Mouse (Mus musculus) gastrocnemius, postnatal 4 days (tissue): ENCODE data around the gene Zc3h7a. TPM values are rescaled to one million over a fixed set of nuclear protein-coding genes. Genes with fewer than 3 reads are reported as not detected.

Experiments
- DNase-seq, 2 experiments: peaks; one replicate each; pipeline ENCODE4 v3.0.0; 2021 to 2022; ENCODE audit warnings: low spot score in 2 of 2, mixed read lengths in 2 of 2
- total RNA-seq, 2 experiments: library from RNA; stranded (reverse); gene quantifications; 2 replicates each; pipeline ENCODE4 v1.2.3; 2021

The Zc3h7a gene
- total RNA-seq, 2 experiments from 2014 or later, result 50.3 to 67.3 TPM

DNA sequence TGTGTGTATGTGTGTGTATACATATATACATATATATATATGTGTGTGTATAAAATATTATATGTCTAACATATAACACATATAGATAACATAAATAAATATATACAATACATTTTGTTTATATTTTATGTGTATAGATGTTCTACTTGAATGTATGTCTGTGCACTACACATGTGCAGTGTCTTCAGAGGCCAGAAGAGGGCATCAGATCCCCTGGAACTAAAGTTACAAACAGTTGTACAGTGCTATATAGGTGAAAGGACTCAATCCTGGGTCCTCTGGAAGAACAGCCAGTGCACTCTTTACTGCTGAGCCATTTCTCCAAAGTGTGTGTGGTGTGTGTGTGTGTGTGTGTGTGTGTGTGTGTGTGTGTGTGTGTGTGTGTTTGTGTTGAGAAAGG, 21.7 kb downstream of the Zc3h7a start:
- DNase-seq, result no peak

- DNase-seq, result peak; percentile 100
These were observed 32.3 kb downstream of the Zc3h7a start for GRCm38 (mm10) chr16:11143706-11144483.

- DNase-seq, result peak; percentile 98 to 100
These were observed 41.5 kb downstream of the Zc3h7a start, which contains the start of gene Txndc11 for GRCm38 (mm10) chr16:11134348-11135344. Txndc11 (minus strand) TSS chr16:11134650.

- peak in 1 of 2 experiments; percentile 17 for DNase-seq
These were observed 42.5 kb downstream of the Zc3h7a start for GRCm38 (mm10) chr16:11133476-11134347.

DNA sequence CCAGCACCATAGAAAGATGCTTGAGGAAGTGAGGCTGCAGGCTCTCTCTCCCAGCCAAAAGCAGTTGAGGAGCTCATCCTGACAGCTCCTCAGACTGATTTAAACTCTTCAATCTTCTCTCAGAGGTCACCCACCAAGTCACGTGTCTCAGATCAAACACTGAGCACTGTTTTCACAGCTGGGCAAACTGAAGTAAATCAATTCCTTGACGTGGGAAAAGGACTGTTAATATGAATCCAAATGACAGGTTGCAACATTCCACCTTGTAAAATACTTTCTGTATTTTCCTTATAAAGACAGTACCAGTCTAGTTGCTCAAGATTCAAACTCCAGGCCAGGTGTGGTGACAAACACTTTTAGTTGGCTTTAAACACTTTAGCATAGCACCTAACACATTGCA, 43.4 kb downstream of the Zc3h7a start:
- no peak for DNase-seq

DNA sequence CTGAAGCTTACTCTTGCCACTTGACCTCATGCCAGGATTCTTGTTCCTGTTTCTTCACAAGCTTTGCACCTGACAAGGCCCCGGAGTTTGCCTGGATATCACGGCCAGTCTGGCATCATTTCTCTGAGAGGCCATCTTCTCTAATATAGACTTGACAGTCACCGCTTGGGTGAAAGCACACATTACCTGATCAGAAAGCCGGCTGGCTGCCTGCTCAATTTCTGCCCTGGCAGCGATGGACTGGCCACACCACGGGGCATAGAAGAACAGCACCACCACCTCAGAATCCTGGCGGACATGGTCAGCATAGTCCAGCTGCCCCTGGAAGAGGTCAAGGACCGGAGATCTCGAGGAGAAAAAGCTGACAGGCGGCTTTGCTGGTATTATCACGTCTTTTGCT, 47.9 kb downstream of the Zc3h7a start:
- DNase-seq, result no peak

DNA sequence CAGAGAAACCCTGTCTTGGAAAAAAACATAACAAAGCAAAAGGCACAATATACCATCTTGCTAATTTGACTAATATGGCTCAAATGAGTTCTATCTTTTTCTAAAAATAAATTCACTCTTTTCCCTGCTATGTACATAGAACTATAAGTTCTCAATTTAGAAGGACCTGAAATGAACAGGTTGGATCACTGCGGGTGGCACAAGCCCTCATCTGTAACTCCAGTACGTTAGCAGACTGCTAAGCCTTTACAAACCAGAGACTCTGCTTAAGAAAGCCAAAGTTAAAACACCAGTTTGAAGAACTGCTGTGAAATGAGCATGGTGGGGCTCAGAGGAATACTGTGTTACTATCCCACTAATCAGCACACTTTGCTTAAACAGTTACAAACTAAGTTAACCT, 50.8 kb downstream of the Zc3h7a start:
- no peak for DNase-seq

DNA sequence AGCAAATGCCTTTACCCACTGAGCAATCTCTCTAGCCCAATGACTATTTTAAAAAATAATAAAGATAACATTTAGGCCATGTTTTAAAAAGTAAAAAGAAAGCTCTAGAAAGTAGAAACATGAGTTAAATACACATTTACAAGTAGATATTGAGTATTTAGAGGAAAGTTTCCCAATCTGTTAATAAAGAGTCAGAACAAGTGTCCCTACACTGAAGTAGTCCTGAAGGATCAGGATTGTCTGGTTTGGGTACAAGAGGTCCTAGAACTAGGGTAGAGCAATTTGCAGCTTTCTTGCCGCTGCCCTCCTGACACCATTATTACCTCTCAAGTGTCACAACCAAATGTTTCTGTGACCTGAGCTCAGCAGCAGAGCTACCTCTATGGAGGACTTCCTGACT, 52.1 kb downstream of the Zc3h7a start:
- no peak for DNase-seq

GRCm38 (mm10) chr16:11122625-11123024, 53.6 kb downstream of the Zc3h7a start:
- DNase-seq, result no peak

DNA sequence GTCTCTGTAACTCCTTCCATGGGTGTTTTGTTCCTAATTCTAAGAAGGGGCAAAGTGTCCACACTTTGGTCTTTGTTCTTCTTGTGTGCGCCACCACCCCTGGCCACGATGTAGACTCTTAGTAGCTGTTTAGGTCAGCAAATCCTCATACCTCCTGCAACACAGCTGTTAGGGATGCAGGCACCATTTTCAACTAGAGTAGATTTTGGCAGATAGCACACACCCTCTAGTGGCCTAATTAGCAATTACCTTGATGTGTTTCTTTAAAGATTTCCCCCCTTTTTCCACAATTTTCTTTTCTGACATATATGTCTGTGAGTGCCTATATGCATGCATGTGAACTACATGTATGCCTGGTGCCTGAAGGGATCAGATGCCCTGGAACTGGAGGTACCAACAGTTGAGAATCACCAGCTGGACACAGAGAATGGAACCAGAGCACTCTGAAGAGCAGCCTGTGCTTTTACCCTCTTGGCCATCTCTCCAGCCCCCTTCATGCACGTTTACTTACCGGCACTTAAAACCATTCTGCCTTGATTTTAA, 66.9 kb downstream of the Zc3h7a start:
- DNase-seq, result no peak

GRCm38 (mm10) chr16:11104905-11105304, 71.3 kb downstream of the Zc3h7a start:
- no peak for DNase-seq

DNA sequence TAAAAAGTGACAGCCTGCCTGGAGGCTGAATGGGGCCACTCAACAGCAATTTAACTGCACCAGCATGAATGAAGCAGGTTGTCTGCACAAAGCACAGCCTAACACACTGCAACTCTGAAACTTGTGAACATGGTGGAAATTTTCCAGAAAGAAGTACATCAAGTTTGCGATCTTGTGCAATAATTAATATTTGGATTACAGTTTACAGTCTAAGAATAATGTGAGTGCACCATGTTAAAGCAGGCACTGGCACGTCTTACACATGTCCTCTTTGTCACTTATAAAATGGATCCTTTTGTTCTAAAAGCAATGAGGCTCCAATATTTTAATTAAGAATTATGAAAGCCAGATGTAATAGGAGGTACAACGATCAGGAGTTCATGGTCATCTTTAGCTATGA, 78.9 kb downstream of the Zc3h7a start:
- DNase-seq, result no peak

DNA sequence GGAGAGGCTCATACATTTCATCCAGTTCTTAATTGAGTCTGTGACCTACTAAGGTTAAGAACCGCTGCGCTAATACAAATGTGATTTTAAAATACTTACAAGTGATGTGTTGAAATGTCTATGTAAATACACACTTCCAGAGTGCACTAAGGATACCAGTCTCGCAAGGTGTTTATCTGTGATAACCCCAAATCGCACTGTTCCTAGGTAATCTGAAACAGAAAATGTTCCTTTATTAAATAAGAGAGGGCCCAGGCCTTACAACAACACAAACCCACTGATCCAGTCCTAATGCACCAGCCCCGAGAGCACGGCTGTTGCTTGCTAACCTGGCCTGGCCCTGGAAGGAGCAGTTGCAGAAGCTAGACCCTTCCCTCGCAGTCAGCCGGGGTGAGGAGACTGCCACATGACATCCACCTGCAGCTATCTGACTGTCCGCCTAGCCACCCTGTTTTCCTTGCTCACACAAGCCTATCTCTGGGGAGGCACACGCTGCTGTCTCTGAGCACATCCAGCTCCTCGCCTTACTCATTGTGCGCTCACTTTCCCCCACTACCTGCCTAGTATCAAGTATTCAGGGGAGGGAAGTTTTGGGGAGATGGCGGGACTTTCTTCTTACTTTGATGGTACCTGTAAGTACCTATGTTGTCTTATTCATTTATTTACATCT, 82.3 kb downstream of the Zc3h7a start:
- no peak for DNase-seq

DNA sequence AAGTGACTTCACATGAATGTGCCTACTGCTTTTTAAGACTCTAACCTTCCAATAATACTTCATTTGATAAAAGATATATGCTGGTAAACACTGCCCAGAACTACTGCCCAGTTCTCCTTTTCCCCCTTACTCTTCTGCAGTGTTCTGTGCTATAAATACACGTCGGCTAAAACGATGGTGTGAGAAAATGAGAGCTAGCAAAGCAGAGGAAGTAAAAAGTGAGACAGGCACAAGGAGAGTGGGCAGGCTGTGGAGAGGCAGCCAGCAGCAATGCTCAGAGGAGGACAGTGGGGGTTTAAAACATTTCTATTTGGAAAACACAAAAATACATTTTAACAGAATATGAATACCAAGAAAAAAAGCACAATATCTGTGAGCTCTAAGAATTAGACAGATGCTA, 83.7 kb downstream of the Zc3h7a start:
- no peak for DNase-seq

DNA sequence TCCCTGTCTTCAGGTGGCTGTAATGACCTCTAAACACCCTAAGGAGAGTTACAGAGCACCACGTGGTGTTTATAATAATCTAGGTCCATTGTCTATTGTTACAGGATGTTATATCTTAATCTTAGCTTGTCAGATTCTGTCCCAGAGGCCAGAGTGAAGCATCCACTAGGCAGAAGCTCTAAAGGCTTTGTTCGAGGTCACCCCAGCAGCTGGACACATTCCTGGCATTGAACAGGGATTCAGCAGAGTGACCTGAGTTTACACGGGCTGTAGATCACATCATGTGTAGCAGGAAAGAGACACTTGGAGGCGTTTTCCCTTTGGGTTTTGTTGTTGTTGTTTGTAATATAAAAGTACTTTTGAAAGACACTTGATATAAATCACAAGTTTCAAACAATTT, 84.1 kb downstream of the Zc3h7a start:
- DNase-seq, result no peak

GRCm38 (mm10) chr16:11090836-11091570, 85.2 kb downstream of the Zc3h7a start:
- DNase-seq, result no peak

DNA sequence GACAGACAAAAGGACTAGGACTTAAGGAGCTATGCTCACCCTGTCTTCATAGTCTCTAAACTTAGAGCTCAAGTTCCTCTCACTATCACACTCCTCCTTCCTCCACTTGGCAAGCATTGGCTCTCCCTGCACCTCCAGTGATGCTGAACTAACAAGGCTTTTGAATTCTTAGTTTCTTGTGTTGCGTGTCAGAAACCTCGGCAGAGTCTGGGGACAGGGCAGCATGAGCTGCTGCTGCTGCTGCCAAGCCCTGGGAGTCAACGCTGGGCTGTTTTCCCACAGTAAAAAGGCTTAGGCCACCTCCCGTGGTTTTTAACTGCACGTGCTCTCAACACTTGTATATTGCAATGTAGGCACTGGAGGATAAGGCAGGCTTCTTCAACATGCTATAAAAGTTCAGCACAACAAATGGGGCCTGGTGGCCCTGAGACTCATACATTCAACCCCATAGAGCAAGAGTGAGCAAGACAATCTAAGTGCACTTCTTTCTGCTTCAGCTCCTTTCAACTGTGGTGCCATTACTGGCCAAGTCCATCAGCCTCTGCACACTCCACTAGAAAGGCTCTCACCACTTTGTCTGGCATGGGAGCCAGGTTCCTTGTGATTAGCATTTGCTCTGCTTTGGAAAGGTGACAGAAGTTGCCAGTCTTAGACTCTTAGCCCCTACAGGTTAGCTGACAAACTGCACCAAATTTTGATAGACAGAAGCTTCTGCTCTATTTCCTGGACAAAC, 89.2 kb downstream of the Zc3h7a start:
- DNase-seq, result no peak
